Mouse (Mus musculus) monocyte, adult 2 months (primary cell): ENCODE data around the gene Lipt1.

ENCODE experiments used
- DNase-seq, 2 experiments: peaks; one replicate each; pipeline ENCODE4 v3.0.0; 2022; ENCODE audit warnings: low spot score in 2 of 2, low read depth in 1 of 2

The Lipt1 gene

DNA sequence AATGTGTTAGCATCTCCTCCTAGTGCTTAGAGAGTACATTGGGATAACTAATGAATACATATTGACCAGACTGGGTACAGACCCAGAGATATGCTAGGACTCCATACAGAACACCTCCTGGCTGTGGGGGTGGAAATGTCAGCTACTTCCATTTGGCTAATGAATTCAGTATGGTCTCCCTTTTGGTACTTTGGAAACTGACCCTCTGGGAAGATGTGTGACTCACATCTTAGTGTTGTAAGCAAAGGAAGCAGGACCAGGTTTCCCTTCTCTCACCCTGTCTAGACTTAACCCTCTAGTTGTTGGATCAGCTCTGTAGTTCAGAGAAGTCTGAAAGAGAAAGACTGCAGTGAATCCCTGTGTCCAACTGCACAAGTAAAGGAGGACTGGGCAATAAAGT lies 23.1 kb downstream of the Lipt1 start:
- no peak for DNase-seq

DNA sequence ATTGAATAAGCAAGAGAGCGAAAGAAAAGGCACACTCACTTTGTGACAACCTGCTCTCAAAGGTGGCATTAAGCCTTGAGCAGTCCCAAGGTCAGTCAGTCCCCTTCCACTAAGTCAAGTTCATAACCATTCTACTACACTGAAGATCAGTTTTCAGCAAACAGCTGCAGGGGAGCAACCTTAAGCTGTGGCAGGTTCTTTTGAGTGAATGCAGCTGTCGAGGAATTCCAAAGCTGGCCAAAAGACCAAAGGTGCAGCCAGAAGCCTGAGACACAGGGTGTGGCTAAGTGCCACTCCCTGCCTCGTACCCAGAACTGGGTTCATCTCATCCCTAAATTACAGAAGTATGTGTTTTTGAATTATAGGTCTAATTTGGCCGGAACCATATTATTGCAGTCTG lies 28.3 kb downstream of the Lipt1 start:
- DNase-seq: no peak

DNA sequence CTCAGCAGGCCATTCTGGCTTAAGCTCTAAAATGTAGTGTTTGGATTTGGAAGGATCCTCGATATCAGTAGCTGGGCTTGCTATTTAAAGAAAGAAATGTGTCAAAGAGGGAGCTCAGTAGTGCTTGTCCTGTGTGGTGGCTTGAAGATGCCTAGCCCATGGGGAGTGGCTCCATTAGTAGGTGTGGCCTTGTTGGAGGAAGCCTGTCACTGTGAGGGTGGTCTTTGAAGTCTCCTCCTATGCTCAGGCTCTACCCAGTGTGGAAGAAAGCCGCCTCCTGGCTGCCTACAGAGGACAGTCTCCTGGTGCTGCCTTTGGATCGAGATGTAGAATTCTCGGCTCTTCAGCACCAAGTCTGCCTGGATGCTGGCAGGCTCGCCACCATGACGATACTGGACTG lies 28.8 kb downstream of the Lipt1 start:
- DNase-seq: no peak

DNA sequence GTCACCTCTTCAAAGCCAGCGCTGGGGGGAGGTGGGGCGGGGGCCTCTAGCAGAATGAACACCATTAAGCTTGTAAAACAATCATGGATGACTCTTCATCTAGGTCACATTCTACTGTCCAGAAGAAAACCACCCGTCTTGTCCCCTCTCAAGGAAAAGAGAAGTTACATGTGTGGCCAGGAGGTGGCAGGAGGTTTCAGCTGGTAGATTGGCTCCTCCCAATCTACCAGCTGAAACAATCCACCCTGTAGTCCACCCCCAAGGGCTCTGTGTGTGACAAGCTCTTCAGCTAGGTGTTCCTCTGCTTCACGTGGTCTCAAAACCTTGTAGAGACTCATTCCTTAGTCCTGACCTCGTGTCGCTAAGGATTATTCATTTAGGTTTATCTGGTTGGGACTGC lies 31.6 kb downstream of the Lipt1 start:
- DNase-seq: no peak

DNA sequence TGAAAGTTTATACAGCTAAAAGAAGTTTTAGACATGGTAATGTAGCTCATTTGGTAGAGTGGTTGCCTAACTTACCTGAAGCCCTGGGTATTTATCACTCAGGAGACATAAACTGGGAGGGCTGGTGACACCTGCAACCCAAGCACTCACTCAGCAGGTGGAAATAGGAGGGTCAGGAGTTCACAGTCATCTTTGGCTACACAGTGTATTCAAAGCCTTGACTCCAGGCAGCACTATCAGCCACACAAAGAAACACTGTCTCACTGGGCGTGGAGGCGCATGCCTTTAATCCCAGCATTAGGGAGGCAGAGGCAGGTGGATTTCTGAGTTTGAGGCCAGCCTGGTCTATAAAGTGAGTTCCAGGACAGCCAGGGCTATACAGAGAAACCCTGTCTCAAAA lies 41.2 kb downstream of the Lipt1 start:
- DNase-seq: no peak

DNA sequence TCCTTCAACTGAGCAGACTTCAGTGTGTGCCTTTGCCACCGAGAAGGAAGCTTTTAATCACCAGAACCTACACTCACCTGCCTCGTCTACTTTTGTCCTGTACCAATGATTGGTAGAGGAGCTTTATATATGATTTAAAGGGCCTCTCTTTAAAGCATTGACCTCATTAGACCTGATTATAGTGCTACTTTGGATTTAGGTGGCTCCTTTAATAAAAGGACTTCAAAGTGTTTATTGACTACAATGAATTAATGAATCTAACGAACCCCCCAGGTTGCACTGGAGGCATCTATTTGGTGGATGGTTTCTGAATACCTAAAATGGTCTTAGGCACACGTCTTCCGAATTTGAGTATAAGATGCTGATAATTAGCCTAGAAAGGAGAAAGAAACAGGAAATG lies 44.9 kb downstream of the Lipt1 start, which contains the start of gene Lyg2:
Lyg2 (minus strand) TSS at position 101 of the 400 bp plus-strand sequence.
- DNase-seq: no peak

DNA sequence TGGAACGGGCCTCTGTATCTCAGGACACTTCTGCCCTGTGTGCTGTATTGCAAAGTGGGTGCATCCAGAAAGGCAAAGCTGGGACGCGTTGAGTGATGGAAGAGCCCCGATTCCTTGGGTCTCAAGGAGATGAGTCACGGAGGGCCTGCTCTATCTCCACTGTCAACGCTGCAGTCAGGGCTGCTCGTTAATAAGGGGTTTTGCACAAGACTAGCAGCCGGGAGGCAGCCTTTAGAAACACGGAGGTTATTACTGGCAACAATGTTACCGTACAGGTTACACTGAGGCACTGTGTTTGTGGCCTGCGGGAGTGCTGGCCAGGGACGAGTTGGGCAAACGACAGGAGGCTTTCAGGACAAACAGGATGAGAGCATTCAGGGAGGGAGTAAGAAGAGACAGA lies 46.1 kb downstream of the Lipt1 start:
- DNase-seq: no peak

DNA sequence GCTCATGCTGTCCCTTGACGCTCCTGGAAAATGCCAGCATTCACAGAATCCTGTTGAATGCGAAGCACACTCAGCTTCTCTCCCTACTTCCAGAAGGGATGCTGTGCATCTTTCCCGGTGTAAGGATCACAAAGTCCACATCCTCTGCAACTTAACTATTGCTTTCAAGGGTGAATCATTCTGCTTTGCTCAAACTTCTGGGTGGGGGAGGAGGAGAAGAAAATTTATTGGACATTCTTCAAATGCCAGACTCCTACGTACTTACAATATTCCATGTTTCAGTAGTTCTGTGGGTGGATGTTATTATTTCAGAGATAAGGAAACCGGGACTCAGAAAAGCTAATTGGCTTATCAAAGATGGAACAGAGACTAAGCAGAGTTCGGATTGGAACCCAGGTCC lies 46.6 kb downstream of the Lipt1 start:
- DNase-seq: no peak

DNA sequence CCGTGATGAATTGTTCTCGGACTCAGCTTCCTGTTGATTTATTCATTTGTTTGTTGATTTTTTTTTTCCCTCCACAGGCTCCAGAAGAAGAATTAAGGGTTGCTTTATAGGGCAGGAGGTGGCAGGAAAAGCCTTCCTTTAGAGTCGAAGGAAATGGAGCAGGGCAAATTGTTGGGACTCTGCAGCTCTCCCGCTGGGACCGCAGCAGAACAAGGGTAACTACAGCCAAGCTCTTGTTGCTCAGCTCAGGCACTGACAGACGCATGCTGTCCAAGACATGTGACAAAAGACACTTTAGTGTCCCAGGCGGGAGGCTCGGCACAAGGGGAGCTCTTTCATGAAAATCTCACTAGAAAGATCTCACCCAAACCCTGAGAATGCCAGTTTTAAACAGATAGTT lies 51.0 kb downstream of the Lipt1 start:
- DNase-seq: no peak
